Mouse (Mus musculus) kidney, postnatal 0 days (tissue): ENCODE measurements around the gene Lingo2. TPM values are rescaled to one million over a fixed set of nuclear protein-coding genes. Genes with fewer than 3 reads are reported as not detected.

Source experiments
- ATAC-seq: fragments of 200-750 bp; cut with Nextera tagmentation; replicated peaks from 2 replicates; pipeline ENCODE4 v1.8.0; 2017; ENCODE audit warnings: low read depth, moderate number of reproducible peaks, moderate TSS enrichment, moderate library complexity; ENCODE audit not compliant: low FRiP score
- DNase-seq: peaks from one replicate; pipeline ENCODE4 v3.0.0-alpha.2; 2016; ENCODE audit warnings: low spot score
- H3K27ac ChIP-seq: fragments of 300-500 bp; sonication (generic); 2 replicates; pipeline ENCODE4 v1.5.1; 2014; ENCODE audit warnings: mild to moderate bottlenecking
- H3K27me3 ChIP-seq: fragments of 300-500 bp; sonication (generic); 2 replicates; pipeline ENCODE4 v1.6.1; 2014; ENCODE audit warnings: low read length, mixed read lengths; ENCODE audit not compliant: insufficient read depth
- H3K36me3 ChIP-seq: fragments of 300-500 bp; sonication (generic); 2 replicates; pipeline ENCODE4 v1.6.1; 2014; ENCODE audit warnings: low read length, mixed read lengths; ENCODE audit not compliant: insufficient read depth
- H3K4me1 ChIP-seq: fragments of 300-500 bp; sonication (generic); replicated peaks from 2 replicates; pipeline ENCODE4 v1.6.1; 2014; ENCODE audit warnings: antibody characterized with exemption, low read length, mixed read lengths; ENCODE audit not compliant: insufficient read depth
- H3K4me2 ChIP-seq: fragments of 300-500 bp; sonication (generic); 2 replicates; pipeline ENCODE4 v1.6.1; 2014; ENCODE audit warnings: mild to moderate bottlenecking, low read length, moderate library complexity, mixed read lengths
- H3K4me3 ChIP-seq: fragments of 300-500 bp; sonication (generic); replicated peaks from 2 replicates; pipeline ENCODE4 v1.5.1; 2014; ENCODE audit warnings: low read depth, low read length
- H3K9ac ChIP-seq: fragments of 300-500 bp; sonication (generic); 2 replicates; pipeline ENCODE4 v1.6.1; 2014; ENCODE audit warnings: low read depth, low read length
- H3K9me3 ChIP-seq: fragments of 300-500 bp; sonication (generic); replicated peaks from 2 replicates; pipeline ENCODE4 v1.6.1; 2016; ENCODE audit warnings: low read length, inconsistent platforms, mixed read lengths
- CTCF ChIP-seq: IDR thresholded peaks from 2 replicates; pipeline ENCODE4 v1.5.1; 2016; ENCODE audit warnings: antibody characterized with exemption, low read depth, mild to moderate bottlenecking, moderate library complexity
- WGBS: fragments of 180-500 bp; shearing (Covaris S2); extraction: QIAGEN DNeasy Blood & Tissue Kit; methylation state at CpG from one replicate; pipeline ENCODE4 v1.1.7; 2014; 5-methylcytosine and 5-hydroxymethylcytosine counted together
- polyA plus RNA-seq: library from polyadenylated mRNA; unstranded; fragments of >200 nt; fragmentation: Nextera tagmentation; extraction: Ambion mirVana; gene quantifications from 2 replicates; pipeline ENCODE4 v1.2.1, GENCODE M21; 2015

The Lingo2 gene
- polyA plus RNA-seq, 1 experiment from 2014 or later = 0.17 TPM

GRCm38 (mm10) chr4:35986012-35986411, 965.5 kb downstream of the Lingo2 start:
- H3K4me3 ChIP-seq = no peak overlapping the region
- H3K9me3 ChIP-seq = no peaks in the 10 kb centered on the region
- H3K4me2 ChIP-seq = no peak overlapping the region
- no peak overlapping the region for H3K9ac ChIP-seq
- 71% methylated on average over 6 of the region's 6 CpGs for WGBS
- H3K4me1 ChIP-seq = no peaks in the 10 kb centered on the region
- no peaks in the 10 kb centered on the region for H3K27me3 ChIP-seq
- no peak for ATAC-seq
- no peak for DNase-seq
- no peak for TF ChIP-seq CTCF
- H3K27ac ChIP-seq = no peak overlapping the region
- H3K36me3 ChIP-seq = no peaks in the 10 kb centered on the region

- TF ChIP-seq CTCF = no peak
- no peaks in the 10 kb centered on the region for H3K36me3 ChIP-seq
- no peaks in the 10 kb centered on the region for H3K4me1 ChIP-seq
- WGBS = 85% methylated on average over 4 of the region's 4 CpGs
- DNase-seq (no peak), ATAC-seq (no peak)
- H3K9me3 ChIP-seq = no peaks in the 10 kb centered on the region
- H3K4me2 ChIP-seq = no peak overlapping the region
- H3K27ac ChIP-seq = no peak overlapping the region
- no peak overlapping the region for H3K9ac ChIP-seq
- H3K4me3 ChIP-seq = no peak overlapping the region
- H3K27me3 ChIP-seq = no peaks in the 10 kb centered on the region
Measured at GRCm38 (mm10) chr4:35963532-35963931, 988.0 kb downstream of the Lingo2 start.

- no peak overlapping the region for H3K27ac ChIP-seq
- no peak for ATAC-seq
- H3K4me3 ChIP-seq = no peak overlapping the region
- H3K4me2 ChIP-seq = no peak overlapping the region
- no peak for TF ChIP-seq CTCF
- no peak for DNase-seq
- H3K27me3 ChIP-seq = no peaks in the 10 kb centered on the region
- H3K9me3 ChIP-seq = no peaks in the 10 kb centered on the region
- no peak overlapping the region for H3K9ac ChIP-seq
- no peaks in the 10 kb centered on the region for H3K4me1 ChIP-seq
- no peaks in the 10 kb centered on the region for H3K36me3 ChIP-seq
Measured at GRCm38 (mm10) chr4:35951894-35952293, 999.7 kb downstream of the Lingo2 start.

GRCm38 (mm10) chr4:35951251-35951650, 1000.3 kb downstream of the Lingo2 start:
- no peak for ATAC-seq
- DNase-seq = no peak
- Histone ChIP-seq H3K9me3 (no peaks in the 10 kb centered on the region), H3K27ac (no peak overlapping the region), H3K27me3 (no peaks in the 10 kb centered on the region), H3K4me1 (no peaks in the 10 kb centered on the region), H3K4me2 (no peak overlapping the region), H3K36me3 (no peaks in the 10 kb centered on the region), H3K9ac (no peak overlapping the region), H3K4me3 (no peak overlapping the region)
- no peak for TF ChIP-seq CTCF
- WGBS = 85% methylated on average over 3 of the region's 3 CpGs

- H3K36me3 ChIP-seq = no peaks in the 10 kb centered on the region
- 70% methylated on average over 4 of the region's 4 CpGs for WGBS
- no peaks in the 10 kb centered on the region for H3K4me1 ChIP-seq
- no peak overlapping the region for H3K4me2 ChIP-seq
- no peaks in the 10 kb centered on the region for H3K27me3 ChIP-seq
- ATAC-seq (no peak), DNase-seq (no peak)
- H3K4me3 ChIP-seq = no peak overlapping the region
- H3K9me3 ChIP-seq = no peaks in the 10 kb centered on the region
- no peak overlapping the region for H3K27ac ChIP-seq
- TF ChIP-seq CTCF = no peak
- no peak overlapping the region for H3K9ac ChIP-seq
Measured at GRCm38 (mm10) chr4:35934056-35934661, 1017.4 kb downstream of the Lingo2 start.

GRCm38 (mm10) chr4:35927722-35928121, 1023.8 kb downstream of the Lingo2 start:
- TF ChIP-seq CTCF = no peak
- H3K9ac ChIP-seq = no peak overlapping the region
- no peaks in the 10 kb centered on the region for H3K36me3 ChIP-seq
- DNase-seq (no peak), ATAC-seq (no peak)
- no peak overlapping the region for H3K4me3 ChIP-seq
- no peaks in the 10 kb centered on the region for H3K27me3 ChIP-seq
- 79% methylated on average over 2 of the region's 2 CpGs for WGBS
- H3K27ac ChIP-seq = no peak overlapping the region
- H3K9me3 ChIP-seq = no peaks in the 10 kb centered on the region
- H3K4me1 ChIP-seq = no peaks in the 10 kb centered on the region
- H3K4me2 ChIP-seq = no peak overlapping the region

DNA sequence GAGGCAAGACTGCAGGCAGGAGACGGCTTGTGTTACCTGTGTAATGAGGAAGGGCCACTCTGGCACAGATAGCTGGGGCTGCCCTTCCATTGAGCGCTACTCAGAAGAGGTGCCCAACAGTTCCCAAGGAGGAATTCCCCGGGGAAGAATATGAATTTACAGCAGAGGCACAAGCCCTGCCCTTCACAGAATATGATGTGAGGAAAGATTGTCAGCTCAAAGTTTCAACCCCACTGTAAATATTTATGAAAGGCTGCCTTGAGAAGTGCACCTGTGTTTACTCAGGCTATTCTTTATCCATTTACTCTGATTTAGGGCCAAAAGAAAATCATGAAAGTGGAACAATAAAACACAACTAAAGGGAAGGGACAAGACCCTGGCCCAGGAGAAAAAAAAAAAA, 1034.1 kb downstream of the Lingo2 start:
- no peak overlapping the region for H3K4me2 ChIP-seq
- H3K27ac ChIP-seq = no peak overlapping the region
- H3K4me3 ChIP-seq = no peak overlapping the region
- H3K9me3 ChIP-seq = no peaks in the 10 kb centered on the region
- no peak for DNase-seq
- H3K4me1 ChIP-seq = no peaks in the 10 kb centered on the region
- ATAC-seq = no peak
- WGBS = 71% methylated on average over 3 of the region's 3 CpGs
- H3K27me3 ChIP-seq = no peaks in the 10 kb centered on the region
- H3K9ac ChIP-seq = no peak overlapping the region
- no peak for TF ChIP-seq CTCF
- H3K36me3 ChIP-seq = no peaks in the 10 kb centered on the region
